21 mouse cellular contexts compared by ENCODE assay signal in the genomic region with DNA sequence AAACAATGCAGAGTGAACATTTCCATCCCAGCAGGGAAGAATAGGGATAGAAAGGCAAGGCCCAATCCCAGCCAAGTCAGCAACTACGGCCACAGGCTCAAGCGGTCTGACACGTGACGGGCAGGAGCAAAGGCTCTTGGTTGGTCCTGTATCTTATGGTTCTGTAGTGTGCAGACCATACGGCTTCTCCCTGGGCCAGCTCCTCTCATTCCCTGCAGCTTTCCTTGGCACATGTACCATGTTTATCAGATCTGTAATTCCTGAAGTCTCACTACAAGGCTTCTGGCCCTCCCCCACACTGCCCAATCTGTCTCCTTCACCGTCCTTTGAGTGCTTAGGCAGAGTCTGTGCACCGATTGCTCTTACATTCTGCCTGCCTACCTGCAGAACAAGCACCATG. TPM values are rescaled to one million over a fixed set of nuclear protein-coding genes. Genes with fewer than 3 reads are reported as not detected.
DNase-seq lines count a peak whose midpoint lies in the region; ATAC-seq and TF ChIP-seq lines count a peak whose summit lies in the region.
"Had no signal": no experiment of that assay in that cellular context is flagged by ENCODE, and none has a peak within 500 bp of the region (broad histone marks: within the 10 kb centered on the region; RNA-seq: fewer than 3 reads in every experiment).

No protein-coding gene starts in this region.

- H3K4me3 ChIP-seq in hindbrain, embryonic 16.5 days (ENCODE audit: low read length), result no peak overlapping the region
- H3K4me3 ChIP-seq in hindbrain, embryonic 11.5 days (ENCODE audit: low read depth, low read length), result no peak overlapping the region
- H3K4me3 ChIP-seq in kidney, adult 2 months (ENCODE audit: insufficient read depth, low read depth, low read length), result no peak overlapping the region
- H3K4me3 ChIP-seq: embryonic facial prominence, embryonic 10.5 days; forebrain, embryonic 13.5 days; heart, embryonic 13.5 days; hindbrain, embryonic 12.5 days had no signal

- WGBS in hindbrain, embryonic 16.5 days, result 87% methylated on average over 7 of the region's 7 CpGs
- WGBS in hindbrain, embryonic 11.5 days, result 95% methylated on average over 7 of the region's 7 CpGs
- 88% methylated on average over 7 of the region's 7 CpGs for WGBS in kidney, adult 2 months

- no peak for TF ChIP-seq CTCF in kidney, adult 2 months (conservative IDR thresholded peaks at IDR 0.05; ENCODE audit: insufficient read depth, insufficient read length, low read depth, low read length)

- no peak for TF ChIP-seq POLR2A in kidney, adult 2 months (IDR thresholded peaks at IDR 0.05; ENCODE audit: low read depth, low read length)

- peaks cover 17% of the 10 kb centered on the region for H3K36me3 ChIP-seq in hindbrain, embryonic 16.5 days (ENCODE audit: control insufficient read depth, insufficient read depth, low read length)
- no peaks in the 10 kb centered on the region; the same call in 1 of the 2 replicates for H3K36me3 ChIP-seq in hindbrain, embryonic 11.5 days (ENCODE audit: control insufficient read depth, insufficient read depth, low read length)
- no peaks in the 10 kb centered on the region for H3K36me3 ChIP-seq in kidney, adult 2 months (ENCODE audit: control insufficient read depth, insufficient read depth, low read length)
- H3K36me3 ChIP-seq: G1E; heart, embryonic 13.5 days had no signal

- H3K9ac ChIP-seq in hindbrain, embryonic 16.5 days (ENCODE audit: low read depth, low read length), result no peak overlapping the region
- H3K9ac ChIP-seq in hindbrain, embryonic 11.5 days (ENCODE audit: low read depth, low read length), result no peak overlapping the region
- H3K9ac ChIP-seq: forebrain, embryonic 13.5 days; forebrain, postnatal 0 days; heart, embryonic 13.5 days; hindbrain, embryonic 12.5 days had no signal

- no peak overlapping the region for H3K4me2 ChIP-seq in hindbrain, embryonic 16.5 days (ENCODE audit: low read length)
- no peak overlapping the region for H3K4me2 ChIP-seq in hindbrain, embryonic 11.5 days (replicated peaks; ENCODE audit: low read depth, low read length)
- H3K4me2 ChIP-seq: forebrain, embryonic 13.5 days; heart, embryonic 13.5 days; hindbrain, embryonic 12.5 days had no signal

- intact Hi-C loops in gastrocnemius, postnatal 36 days (cut with DNase I), result no loop called here

- DNase-seq in cerebellum, adult 8-10 months, result no peak
- DNase-seq in hindbrain, embryonic 11.5 days (ENCODE audit: low spot score), result no peak
- DNase-seq in cerebellum, postnatal 10 days, result peak; percentile 57 to 68
- DNase-seq in gastrocnemius, postnatal 36 days, result no peak
- DNase-seq in adrenal gland, postnatal 25 days, result no peak
- no peak for DNase-seq in kidney, adult 2 months
- DNase-seq: adrenal gland, postnatal 10 days; B cell, adult 2 months; forebrain, postnatal 0 days; heart, postnatal 36 days; kidney, adult 11 months had no signal

- H3K9me3 ChIP-seq in hindbrain, embryonic 16.5 days (ENCODE audit: control insufficient read depth, low read length), result no peaks in the 10 kb centered on the region
- H3K9me3 ChIP-seq in hindbrain, embryonic 11.5 days (ENCODE audit: control insufficient read depth, low read length), result no peaks in the 10 kb centered on the region
- H3K9me3 ChIP-seq: embryonic facial prominence, embryonic 10.5 days; forebrain, embryonic 13.5 days; heart, embryonic 13.5 days; hindbrain, embryonic 12.5 days had no signal

- no peak overlapping the region for H3K27ac ChIP-seq in hindbrain, embryonic 16.5 days (ENCODE audit: low read depth, low read length)
- H3K27ac ChIP-seq in hindbrain, embryonic 11.5 days (ENCODE audit: low read depth, low read length), result no peak overlapping the region
- H3K27ac ChIP-seq in kidney, adult 2 months (ENCODE audit: insufficient read depth, low read depth, low read length), result no peak overlapping the region
- H3K27ac ChIP-seq: embryonic facial prominence, embryonic 10.5 days; forebrain, embryonic 13.5 days; heart, embryonic 13.5 days; hindbrain, embryonic 12.5 days; hindbrain, postnatal 0 days had no signal

- no peaks in the 10 kb centered on the region for H3K4me1 ChIP-seq in hindbrain, embryonic 16.5 days (ENCODE audit: control insufficient read depth, insufficient read depth, low read depth, low read length)
- no peaks in the 10 kb centered on the region for H3K4me1 ChIP-seq in hindbrain, embryonic 11.5 days (replicated peaks; ENCODE audit: control insufficient read depth, insufficient read depth, low read length)
- no peaks in the 10 kb centered on the region for H3K4me1 ChIP-seq in kidney, adult 2 months (ENCODE audit: control insufficient read depth, insufficient read depth, low read length)
- H3K4me1 ChIP-seq: embryonic facial prominence, embryonic 10.5 days; forebrain, embryonic 13.5 days; heart, embryonic 13.5 days; hindbrain, embryonic 12.5 days had no signal

- no peaks in the 10 kb centered on the region for H3K27me3 ChIP-seq in hindbrain, embryonic 16.5 days (replicated peaks; ENCODE audit: control insufficient read depth, insufficient read depth, low read length)
- H3K27me3 ChIP-seq in hindbrain, embryonic 11.5 days (ENCODE audit: control insufficient read depth, insufficient read depth, low read length), result no peaks in the 10 kb centered on the region
- no peaks in the 10 kb centered on the region for H3K27me3 ChIP-seq in kidney, adult 2 months (replicated peaks; ENCODE audit: control insufficient read depth, insufficient read depth, low read length)
- H3K27me3 ChIP-seq: forebrain, embryonic 13.5 days; heart, embryonic 13.5 days; hindbrain, embryonic 12.5 days had no signal

- peak; percentile 85 for ATAC-seq in cerebellum, adult (ENCODE audit: insufficient number of reproducible peaks, low FRiP score, low TSS enrichment)
- ATAC-seq in hindbrain, embryonic 16.5 days, result 0 out of 2 replicates have a peak, but pooled peaks have one; percentile 14
- ATAC-seq in hindbrain, embryonic 11.5 days (ENCODE audit: low FRiP score), result no peak
- ATAC-seq: CD4-positive, CD25-positive, alpha-beta regulatory T cell, adult 4 months; forebrain, embryonic 13.5 days; forebrain, postnatal 0 days; hindbrain, postnatal 0 days had no signal

RNA-seq across cellular contexts. Expression of gene Slain1, which starts 47.1 kb away (rescaled TPM):
- polyA plus RNA-seq in hindbrain, embryonic 16.5 days (2015; fragmentation: Nextera tagmentation; extraction: Ambion mirVana), result 5.3 and 8.8 TPM in 2 replicates
- polyA plus RNA-seq in hindbrain, embryonic 11.5 days (2014; fragmentation: Nextera tagmentation; extraction: Ambion mirVana), result 13.3 and 14.9 TPM in 2 replicates
- under 1 TPM in 1 of 2 experiments, not detected in 1; 0.15 TPM for total RNA-seq in gastrocnemius, postnatal 36 days (2021)
- total RNA-seq in adrenal gland, postnatal 25 days (2021), result 1.2 and 3.5 TPM in 2 replicates
- 3.8 and 4.1 TPM in 2 replicates for polyA plus RNA-seq in kidney, adult 2 months (2012; rRNA removed)
- total RNA-seq: gastrocnemius, adult 8-10 months had no signal
- polyA plus RNA-seq: G1E had no signal

Comparison
In these comparisons a context has a peak if more than half of its experiments do, and no peak if none do; other contexts are left out.
1. DNase-seq: peak in cerebellum, postnatal 10 days (2 of 2); none in cerebellum, adult 8-10 months (single experiment), hindbrain, embryonic 11.5 days (single experiment), gastrocnemius, postnatal 36 days (0 of 2), adrenal gland, postnatal 25 days (single experiment) and kidney, adult 2 months (single experiment).